Mouse (Mus musculus): Measurements from ENCODE around the gene Myh1. TPM values are rescaled to one million over a fixed set of nuclear protein-coding genes. Genes with fewer than 3 reads are reported as not detected.

The Myh1 gene
- not detected in 3 replicates for total RNA-seq (2017)

DNA sequence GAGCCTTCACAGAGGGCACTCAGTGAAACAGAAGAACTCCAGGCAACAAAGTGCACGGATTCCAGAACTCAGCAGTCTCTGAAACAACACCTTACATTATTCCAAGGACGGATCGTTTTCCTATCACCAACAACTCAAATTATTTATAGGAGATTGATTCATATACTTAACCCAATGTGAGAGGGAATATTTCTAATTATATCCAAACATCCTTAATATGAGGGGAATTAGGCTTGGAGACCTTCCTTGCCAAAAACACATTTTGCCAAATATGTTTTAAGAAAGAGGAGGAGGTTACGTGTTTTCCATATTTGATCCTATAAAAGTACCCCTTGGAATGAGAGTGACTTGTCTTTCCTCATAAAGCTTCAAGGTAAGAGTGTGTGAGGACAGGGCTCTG is at the start of gene Myh1:
Myh1 (plus strand) TSS at position 301 of the 400 bp plus-strand sequence.
- ATAC-seq (replicated peaks; ENCODE audit: insufficient number of reproducible peaks, low FRiP score, low TSS enrichment, poor library complexity, severe bottlenecking) = no peak

DNA sequence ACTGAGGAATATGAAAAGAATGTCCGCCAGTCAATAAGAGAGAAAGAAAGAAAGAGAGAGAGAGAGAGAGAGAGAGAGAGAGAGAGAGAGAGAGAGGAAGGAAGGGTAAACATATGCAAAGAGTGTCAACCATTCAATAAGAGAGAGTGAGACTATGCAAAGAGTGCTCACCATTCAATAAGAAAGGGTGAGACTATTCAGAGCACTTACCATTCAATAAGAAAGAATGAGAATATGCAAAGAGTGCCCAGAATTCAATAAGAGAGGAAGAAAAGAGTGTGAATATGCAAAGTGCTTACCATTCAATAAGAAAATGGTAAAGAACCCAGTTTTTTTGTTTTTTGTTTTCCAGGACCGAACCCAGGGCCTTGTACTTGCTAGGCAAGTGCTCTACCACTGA is 49.6 kb upstream of the Myh1 start:
- no peak for ATAC-seq (replicated peaks; ENCODE audit: insufficient number of reproducible peaks, low FRiP score, low TSS enrichment, poor library complexity, severe bottlenecking)

DNA sequence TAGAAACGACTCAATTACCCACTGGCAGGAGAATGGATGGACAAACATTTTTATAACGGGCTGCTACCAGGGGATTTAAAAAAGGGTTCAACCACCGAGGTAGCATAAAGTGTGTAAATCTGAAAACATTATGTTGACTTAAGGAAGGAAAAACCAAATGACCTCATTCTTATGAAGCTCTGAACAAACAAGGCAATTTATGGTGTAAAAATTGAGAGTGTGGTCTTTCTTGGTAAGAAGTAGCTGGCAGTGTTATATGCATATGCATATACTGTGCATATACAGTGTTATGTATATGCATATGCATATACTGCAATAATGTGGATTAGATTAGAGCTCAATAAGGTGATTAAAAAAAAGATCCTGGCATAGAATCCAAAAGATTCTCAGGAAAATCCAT is 48.7 kb upstream of the Myh1 start:
- ATAC-seq (replicated peaks; ENCODE audit: insufficient number of reproducible peaks, low FRiP score, low TSS enrichment, poor library complexity, severe bottlenecking) = no peak

DNA sequence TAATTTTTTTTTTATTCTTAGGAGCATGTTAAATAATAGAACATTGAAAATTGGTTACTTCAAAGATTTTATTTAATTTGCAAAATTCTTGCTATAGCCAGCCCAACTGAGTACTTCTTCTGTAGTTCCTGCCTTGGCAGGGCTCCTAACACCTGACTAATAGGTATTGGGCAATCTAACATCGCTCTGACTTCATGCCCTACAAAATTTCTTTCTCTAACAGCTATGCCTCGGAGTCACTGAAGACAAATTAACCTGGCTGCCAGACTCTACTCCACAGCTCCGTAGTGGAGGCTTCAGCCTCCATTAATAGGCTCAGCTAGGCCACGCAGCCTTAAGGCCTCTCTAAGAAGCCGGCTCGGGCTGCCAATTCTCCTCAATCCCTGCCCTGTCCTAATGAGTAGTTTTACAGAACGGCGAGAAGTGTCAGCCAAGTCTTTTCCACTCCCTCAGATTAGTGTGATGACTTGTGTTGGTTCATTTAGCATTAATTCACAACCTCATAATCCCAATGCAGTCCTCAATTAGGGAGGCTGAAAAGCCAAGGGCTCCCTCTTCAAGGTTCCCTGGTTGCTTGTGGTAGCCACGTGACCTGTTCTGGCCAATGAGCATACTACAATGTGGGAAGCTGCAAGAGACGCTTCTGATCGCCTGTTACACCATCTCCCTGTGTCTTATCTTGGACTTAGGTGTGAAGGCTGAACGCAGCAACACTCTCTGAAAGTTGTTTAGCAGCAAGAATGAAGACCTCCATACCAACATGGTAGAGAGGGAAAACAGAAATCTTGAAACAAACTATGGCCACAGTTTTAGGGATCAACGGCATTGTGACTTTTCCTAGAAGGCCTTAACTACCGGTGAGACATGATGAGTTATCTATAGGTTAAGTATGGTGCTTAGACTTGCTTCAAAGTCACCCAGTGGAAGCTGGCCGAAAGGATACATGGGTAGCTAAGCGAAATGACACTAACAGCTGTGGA is 47.9 kb upstream of the Myh1 start:
- no peak for ATAC-seq (replicated peaks; ENCODE audit: insufficient number of reproducible peaks, low FRiP score, low TSS enrichment, poor library complexity, severe bottlenecking)

DNA sequence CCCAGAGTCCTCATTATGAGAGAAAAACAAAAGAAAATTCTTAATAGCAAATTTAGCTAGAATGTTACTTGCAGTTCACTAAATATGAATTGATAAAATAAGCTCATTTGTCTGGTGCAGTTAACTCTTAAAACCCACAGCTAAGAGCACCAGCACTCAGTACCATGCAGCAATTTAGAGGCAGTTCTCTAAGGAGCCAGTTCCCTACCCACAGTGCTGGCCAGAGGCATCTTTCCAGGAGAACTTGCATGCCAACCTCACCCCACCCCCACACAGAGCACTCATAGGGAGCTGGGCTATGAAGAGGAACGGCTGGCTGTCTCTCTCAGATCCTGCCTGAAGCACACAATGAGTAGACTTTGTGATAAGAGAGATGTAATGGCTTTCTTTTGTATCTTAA is 46.7 kb upstream of the Myh1 start:
- no peak for ATAC-seq (replicated peaks; ENCODE audit: insufficient number of reproducible peaks, low FRiP score, low TSS enrichment, poor library complexity, severe bottlenecking)

DNA sequence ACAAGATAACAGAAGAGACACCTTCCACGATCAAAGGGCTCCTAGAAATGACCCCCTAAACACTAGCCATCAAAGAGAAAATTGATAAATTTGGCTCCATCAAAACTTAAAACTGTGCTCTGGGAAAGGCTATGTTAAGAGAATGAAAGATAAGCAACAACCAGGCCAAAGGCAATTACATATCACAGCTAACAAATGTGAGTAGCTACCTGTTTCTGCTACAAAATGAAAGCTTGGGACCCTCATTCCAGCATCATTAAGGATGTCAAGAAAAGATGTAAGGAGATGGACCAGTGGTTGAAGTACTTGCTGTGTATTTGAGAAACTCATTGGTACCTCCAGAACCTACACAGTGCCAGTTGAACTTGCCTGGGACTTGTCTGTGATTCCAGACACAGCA is 46.0 kb upstream of the Myh1 start:
- ATAC-seq (replicated peaks; ENCODE audit: insufficient number of reproducible peaks, low FRiP score, low TSS enrichment, poor library complexity, severe bottlenecking) = no peak

DNA sequence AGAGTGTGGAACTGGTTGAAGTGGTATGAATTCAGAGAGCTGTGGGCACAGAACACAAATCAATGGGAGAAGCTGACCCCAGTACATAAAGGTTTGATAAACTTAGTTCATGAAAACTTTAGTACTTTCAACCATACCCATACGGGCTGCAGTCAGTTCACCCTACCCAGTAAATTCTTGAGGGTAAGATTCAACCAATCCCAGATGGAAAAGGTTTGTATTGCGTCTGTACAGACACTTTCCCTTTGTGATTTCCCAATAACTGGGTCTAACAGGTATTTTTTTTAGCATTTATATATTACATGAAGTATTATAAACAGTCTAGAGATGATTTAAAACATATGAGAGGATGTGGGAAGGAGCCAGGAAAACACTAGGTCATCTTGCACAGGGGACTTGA is 44.2 kb upstream of the Myh1 start:
- no peak for ATAC-seq (replicated peaks; ENCODE audit: insufficient number of reproducible peaks, low FRiP score, low TSS enrichment, poor library complexity, severe bottlenecking)

DNA sequence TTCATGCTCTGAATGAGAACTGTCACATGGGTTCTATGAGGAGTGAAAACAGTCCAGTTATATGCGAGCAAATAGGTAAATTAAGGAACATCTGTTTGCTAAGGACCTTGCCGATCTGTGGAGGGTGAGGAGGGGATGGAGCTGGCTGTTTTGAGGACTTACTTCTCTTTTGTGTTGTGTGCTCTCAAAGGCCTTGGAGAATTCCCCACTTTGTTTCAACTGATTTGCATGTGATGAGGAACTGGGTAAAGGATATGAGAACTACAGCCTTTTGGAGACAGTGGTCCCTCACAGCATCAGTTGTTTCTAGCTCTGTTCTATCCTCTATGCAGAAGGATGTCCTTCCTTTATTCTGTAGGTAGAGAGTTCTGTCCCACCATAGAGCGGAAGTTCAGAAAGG is 39.7 kb upstream of the Myh1 start:
- ATAC-seq (replicated peaks; ENCODE audit: insufficient number of reproducible peaks, low FRiP score, low TSS enrichment, poor library complexity, severe bottlenecking) = no peak

DNA sequence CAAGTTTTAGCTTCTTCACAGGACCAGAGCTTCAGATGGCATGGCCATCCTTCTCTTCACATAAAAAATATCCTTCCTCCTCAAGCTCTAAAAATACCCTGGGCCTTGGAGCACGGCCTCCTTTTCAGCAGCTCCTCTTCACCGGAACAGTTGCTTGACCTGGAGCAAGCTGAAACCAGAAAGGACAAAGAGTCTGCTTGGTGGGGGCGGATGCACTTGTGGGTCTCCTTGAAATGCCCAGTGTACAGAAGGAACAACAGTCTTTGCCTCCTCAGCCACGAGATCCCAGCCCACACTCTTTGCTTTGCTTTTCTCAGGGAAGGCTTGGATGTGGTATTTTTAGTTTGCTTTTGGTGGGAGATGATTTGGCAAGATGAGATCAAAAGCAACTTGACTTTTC is 36.2 kb upstream of the Myh1 start:
- no peak for ATAC-seq (replicated peaks; ENCODE audit: insufficient number of reproducible peaks, low FRiP score, low TSS enrichment, poor library complexity, severe bottlenecking)

DNA sequence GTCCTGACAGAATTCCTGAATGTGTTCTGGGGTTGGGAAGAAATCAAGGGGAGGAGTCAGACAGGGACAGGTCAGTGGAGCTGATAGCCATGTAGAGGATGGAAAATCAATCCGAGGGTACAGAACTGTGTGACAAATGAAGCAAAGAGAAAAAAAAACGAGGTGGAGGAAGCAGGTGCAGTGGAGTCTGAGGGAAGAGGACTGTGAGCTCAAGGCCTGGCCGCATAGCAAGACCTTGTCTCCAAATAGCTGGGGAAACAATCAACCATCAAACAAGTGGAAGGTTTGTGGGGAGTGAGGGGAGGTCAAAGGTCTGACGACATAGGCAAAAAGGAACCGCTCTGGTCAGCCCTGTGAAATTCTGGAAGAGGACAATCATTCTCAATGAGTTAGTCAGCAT is 35.0 kb upstream of the Myh1 start:
- ATAC-seq (replicated peaks; ENCODE audit: insufficient number of reproducible peaks, low FRiP score, low TSS enrichment, poor library complexity, severe bottlenecking) = no peak

DNA sequence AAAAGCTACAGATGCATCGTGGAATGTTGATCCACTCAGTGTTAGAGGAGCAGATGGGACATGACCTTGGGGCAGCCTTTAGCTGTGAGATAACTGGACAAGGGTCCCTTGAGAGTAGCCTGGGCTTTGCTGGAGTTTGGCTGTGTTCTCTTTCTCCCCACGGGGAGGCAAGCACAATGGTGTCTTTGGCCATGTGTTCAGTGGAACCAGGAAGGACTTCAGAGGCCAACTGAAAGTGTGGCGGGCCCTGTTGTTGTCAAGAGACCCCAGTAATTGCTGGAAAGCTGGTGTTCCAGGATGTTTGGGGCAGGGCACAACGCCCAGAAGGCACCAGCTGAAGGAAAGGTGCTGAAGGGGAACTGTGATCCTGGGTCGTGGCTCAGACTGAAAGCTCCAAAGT is 30.6 kb upstream of the Myh1 start:
- no peak for ATAC-seq (replicated peaks; ENCODE audit: insufficient number of reproducible peaks, low FRiP score, low TSS enrichment, poor library complexity, severe bottlenecking)

DNA sequence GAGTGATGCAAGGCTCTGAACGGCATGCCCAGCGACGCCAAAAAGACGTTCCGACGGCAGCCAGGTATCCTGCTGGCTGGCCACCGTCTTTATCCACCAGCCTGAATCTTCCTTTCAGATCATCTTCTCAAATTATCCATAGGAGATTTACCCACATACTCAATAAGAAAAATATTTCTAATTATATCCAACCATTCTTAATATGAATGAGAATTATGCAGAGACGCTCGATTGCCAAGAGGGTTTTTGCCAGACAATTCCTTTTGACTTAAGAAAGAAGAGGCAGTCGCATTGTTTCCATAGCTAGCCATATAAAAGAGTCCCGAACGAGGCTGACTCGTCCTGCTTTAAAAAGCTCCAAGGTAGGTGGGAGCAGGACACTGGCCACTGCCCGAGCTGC is 29.1 kb upstream of the Myh1 start, which contains the start of gene Myh2:
Myh2 (plus strand) TSS at position 301 of the 400 bp plus-strand sequence.
- no peak for ATAC-seq (replicated peaks; ENCODE audit: insufficient number of reproducible peaks, low FRiP score, low TSS enrichment, poor library complexity, severe bottlenecking)

DNA sequence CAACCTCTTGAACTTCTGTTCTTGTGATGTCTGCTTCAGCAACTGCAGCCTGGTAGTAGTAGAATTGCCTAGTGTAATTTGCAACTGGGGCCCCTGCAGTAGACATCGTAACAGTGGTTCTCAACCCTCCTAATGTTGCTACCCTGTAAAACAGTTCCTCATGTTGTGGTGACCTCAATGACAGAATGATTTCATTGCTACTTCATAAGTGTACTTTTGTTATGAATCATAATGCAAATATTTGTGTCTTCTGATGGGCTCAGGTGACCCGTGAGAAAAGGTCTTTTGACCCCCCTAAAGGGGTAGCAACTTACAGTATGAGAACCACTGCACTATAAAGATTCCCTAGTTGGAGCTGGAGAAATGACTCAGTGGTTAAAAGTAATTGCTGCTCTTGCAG is 27.4 kb upstream of the Myh1 start:
- no peak for ATAC-seq (replicated peaks; ENCODE audit: insufficient number of reproducible peaks, low FRiP score, low TSS enrichment, poor library complexity, severe bottlenecking)

DNA sequence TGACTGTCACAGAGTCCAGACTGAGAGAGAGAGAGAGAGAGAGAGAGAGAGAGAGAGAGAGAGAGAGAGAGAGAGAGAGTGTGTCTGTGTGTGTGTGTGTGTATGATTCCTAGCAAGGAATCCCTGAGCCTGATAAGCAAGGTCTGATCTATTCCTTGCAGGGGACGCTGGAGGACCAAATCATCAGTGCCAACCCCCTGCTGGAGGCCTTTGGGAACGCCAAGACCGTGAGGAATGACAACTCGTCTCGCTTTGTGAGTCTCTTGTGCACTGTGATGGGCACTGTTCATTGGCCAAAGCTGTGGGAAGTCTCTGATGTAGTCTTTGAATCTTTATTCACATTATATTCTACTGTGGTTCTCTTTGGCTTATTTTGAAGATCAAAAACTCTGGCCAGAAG is 23.5 kb upstream of the Myh1 start:
- no peak for ATAC-seq (replicated peaks; ENCODE audit: insufficient number of reproducible peaks, low FRiP score, low TSS enrichment, poor library complexity, severe bottlenecking)

DNA sequence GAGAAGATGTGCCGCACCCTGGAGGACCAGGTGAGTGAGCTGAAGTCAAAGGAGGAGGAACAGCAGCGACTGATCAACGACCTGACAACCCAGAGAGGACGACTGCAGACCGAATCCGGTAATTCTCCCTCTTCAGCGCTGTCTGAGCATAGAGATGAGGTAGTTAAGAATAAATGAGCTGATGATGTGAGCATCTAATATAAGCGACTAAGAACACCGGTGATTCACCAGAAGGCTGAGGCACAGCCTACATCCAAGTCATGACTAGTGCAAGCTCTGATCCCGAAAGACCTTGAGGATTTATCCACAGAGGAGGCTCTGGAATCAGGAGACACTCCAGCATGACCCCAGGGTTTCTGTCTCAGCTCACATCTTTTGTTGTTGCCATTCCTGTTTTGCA is 9.5 kb upstream of the Myh1 start:
- no peak for ATAC-seq (replicated peaks; ENCODE audit: insufficient number of reproducible peaks, low FRiP score, low TSS enrichment, poor library complexity, severe bottlenecking)

DNA sequence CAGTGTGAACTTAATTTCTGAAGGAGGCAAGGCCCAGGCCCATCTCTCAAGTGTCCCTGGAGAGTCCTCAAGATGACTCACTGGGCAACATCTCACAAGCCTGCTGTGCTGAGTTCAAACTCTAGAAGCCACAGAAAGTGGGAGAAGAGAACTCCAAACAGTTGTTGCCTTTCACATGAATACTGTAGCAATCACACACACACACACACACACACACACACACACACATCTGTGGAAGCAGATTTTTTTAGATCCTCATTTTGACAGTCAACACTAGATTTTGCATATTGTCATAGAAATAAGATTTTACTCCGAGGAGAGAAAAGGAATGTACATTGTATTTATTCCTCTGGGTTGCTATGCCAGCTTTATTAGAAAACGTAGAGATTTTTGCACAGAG is 9.0 kb upstream of the Myh1 start:
- no peak for ATAC-seq (replicated peaks; ENCODE audit: insufficient number of reproducible peaks, low FRiP score, low TSS enrichment, poor library complexity, severe bottlenecking)

DNA sequence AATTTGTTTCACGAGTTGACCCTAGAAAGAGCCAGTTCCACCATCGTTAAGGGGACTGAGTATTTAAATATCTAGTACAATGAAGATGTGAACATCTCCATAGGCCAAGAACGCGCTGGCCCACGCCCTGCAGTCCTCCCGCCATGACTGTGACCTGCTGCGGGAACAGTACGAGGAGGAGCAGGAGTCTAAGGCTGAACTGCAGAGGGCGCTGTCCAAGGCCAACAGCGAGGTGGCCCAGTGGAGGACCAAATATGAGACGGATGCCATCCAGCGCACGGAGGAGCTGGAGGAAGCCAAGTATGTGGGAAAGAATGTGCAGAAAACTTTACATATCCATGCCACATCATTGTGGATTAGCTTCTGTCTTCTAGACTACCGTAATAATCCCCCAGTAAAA is 8.4 kb upstream of the Myh1 start:
- ATAC-seq (replicated peaks; ENCODE audit: insufficient number of reproducible peaks, low FRiP score, low TSS enrichment, poor library complexity, severe bottlenecking) = no peak

DNA sequence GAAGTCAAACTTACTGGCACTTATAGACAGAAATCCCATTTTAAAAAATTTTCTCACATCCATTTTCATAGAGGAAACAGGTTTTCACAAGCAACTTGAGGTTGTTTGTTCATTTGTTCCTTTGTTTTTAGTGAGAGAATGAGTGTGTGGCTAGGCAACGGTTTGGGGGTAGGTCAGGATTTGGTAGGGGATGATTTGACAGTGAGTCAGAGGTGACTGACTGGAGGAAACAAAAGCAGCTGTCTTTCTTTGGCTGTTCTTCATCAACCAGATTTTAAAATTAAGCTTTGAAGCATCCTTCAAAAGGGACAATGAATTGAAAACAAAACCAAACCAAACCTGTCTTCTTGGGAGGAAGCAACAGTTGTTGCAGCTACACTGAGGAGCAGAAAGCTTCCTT is 531 bp upstream of the Myh1 start:
- no peak for ATAC-seq (replicated peaks; ENCODE audit: insufficient number of reproducible peaks, low FRiP score, low TSS enrichment, poor library complexity, severe bottlenecking)

DNA sequence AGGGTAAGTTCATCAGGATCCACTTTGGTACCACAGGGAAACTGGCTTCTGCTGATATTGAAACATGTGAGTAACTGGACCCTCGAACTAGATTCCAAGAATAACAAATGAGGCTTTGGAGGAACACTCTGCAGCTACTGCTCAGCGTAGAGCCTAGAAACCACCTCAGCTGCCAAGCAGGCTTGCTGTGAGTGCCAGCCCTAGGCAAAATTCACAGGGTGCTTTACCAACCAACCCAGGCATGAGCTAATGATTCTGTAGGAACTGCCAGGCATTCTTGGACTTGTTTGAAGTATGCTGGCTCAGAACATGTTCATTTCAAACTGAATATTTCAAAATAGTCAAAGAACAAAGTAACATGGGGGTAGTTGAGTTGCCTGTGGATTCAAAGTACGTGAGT is 4.9 kb downstream of the Myh1 start:
- no peak for ATAC-seq (replicated peaks; ENCODE audit: insufficient number of reproducible peaks, low FRiP score, low TSS enrichment, poor library complexity, severe bottlenecking)

DNA sequence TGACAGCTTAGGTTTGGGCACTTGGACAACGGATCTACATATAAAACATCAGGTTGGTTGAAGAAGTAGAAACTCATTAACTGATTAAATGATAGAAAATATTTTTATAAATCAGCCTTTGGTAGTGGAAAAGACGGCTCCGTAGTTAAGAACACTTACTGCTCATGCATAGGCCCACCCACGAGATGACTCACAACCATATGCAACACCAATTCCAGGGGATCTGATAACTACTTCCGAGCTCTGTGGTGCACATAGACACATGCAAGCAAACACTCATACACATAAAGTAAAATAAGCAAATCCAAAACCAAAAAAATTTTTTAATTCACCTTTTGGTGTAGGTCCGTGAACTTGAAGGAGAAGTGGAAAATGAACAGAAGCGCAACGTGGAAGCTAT is 22.0 kb downstream of the Myh1 start:
- ATAC-seq (replicated peaks; ENCODE audit: insufficient number of reproducible peaks, low FRiP score, low TSS enrichment, poor library complexity, severe bottlenecking) = no peak

DNA sequence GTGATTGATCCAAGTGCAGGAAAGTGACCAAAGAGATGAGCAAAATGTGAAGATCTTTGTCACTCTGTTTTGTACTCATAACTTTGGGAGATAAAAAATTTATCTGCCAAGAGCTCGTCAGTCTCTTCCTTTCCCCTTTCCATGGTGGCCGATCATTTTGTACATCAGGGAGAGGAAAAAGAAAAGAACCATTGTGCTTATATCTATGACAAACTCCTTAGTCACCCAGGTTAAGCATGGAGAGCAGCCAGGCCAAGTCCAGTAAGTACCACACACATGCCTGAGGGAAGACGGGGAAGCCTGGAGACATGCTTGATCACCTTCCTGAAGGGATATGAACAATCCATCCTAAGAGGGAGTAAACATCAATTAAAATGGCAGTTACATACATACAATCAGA is 24.6 kb downstream of the Myh1 start:
- no peak for ATAC-seq (replicated peaks; ENCODE audit: insufficient number of reproducible peaks, low FRiP score, low TSS enrichment, poor library complexity, severe bottlenecking)

Measured in monocyte, adult 5-6 weeks (primary cell).